In the genomic region with DNA sequence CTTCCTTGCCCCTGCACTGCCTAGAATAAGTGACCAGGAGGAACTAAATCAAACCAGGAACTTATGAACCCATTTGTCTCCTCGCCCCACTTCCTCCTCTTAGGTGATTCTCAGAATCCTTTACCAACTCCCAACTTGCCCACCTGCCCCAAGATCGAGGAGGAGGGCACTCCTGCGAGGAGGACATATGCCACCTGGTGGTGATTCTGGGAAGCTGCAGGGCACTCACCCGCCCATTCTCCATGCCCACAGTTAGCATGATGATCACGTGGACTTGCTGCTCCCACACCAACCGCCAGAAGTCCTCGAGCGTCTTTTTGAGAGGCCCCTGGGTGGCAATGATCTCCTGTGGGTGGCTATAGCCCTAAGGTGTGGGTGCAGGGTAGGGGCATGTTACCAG, we compare ENCODE assay signal across 8 mouse cellular contexts. TPM values are rescaled to one million over a fixed set of nuclear protein-coding genes. Genes with fewer than 3 reads are reported as not detected.
DNase-seq lines count a peak whose midpoint lies in the region; ATAC-seq and TF ChIP-seq lines count a peak whose summit lies in the region.

No protein-coding gene starts in this region.

- no peak overlapping the region for H3K27ac ChIP-seq in layer of hippocampus, adult 2 months
- no peak overlapping the region for H3K27ac ChIP-seq in hindbrain, embryonic 16.5 days (ENCODE audit: low read depth, low read length)

- H3K4me3 ChIP-seq in layer of hippocampus, adult 2 months: no peak overlapping the region
- no peak overlapping the region for H3K4me3 ChIP-seq in hindbrain, embryonic 16.5 days (ENCODE audit: low read length)

- ATAC-seq in hindbrain, embryonic 16.5 days: peak; percentile 10; the same call in 1 of the 2 replicates

- H3K9me3 ChIP-seq in hindbrain, embryonic 16.5 days (ENCODE audit: control insufficient read depth, low read length): no peaks in the 10 kb centered on the region

- H3K4me2 ChIP-seq in hindbrain, embryonic 16.5 days (ENCODE audit: low read length): no peak overlapping the region

- H3K9ac ChIP-seq in hindbrain, embryonic 16.5 days (ENCODE audit: low read depth, low read length): no peak overlapping the region

- no peaks in the 10 kb centered on the region for H3K27me3 ChIP-seq in hindbrain, embryonic 16.5 days (replicated peaks; ENCODE audit: control insufficient read depth, insufficient read depth, low read length)

- DNase-seq in layer of hippocampus, adult 2 months (ENCODE audit: low spot score in 2 of 2): peak; percentile 26 to 47
- no peak for DNase-seq in layer of hippocampus, postnatal 36 days
- peak; percentile 88 for DNase-seq in ES-CJ7 (ENCODE audit: low read depth, low spot score)
- DNase-seq in cerebellum, adult 8-10 months: peak; percentile 28
- peak; percentile 66 for DNase-seq in lung, postnatal 10 days
- DNase-seq in spleen, postnatal 36 days (ENCODE audit: low spot score in 2 of 2): peak; percentile 38 to 42
- DNase-seq in c-Kit-positive CD71-positive TER-119-positive erythroid progenitor cells, embryonic 14.5 days (ENCODE audit: low spot score): no peak

- peak; percentile 97 for TF ChIP-seq CTCF in layer of hippocampus, adult 2 months (conservative IDR thresholded peaks at IDR 0.05)

- no peaks in the 10 kb centered on the region for H3K4me1 ChIP-seq in hindbrain, embryonic 16.5 days (ENCODE audit: control insufficient read depth, insufficient read depth, low read depth, low read length)

- WGBS in hindbrain, embryonic 16.5 days: 12% methylated on average over 8 of the region's 8 CpGs

- no peaks in the 10 kb centered on the region for H3K36me3 ChIP-seq in hindbrain, embryonic 16.5 days (ENCODE audit: control insufficient read depth, insufficient read depth, low read length)

RNA-seq across cellular contexts. Expression of a gene that starts 7.6 kb away (rescaled TPM):
- 1 to 10 TPM; 2.4 TPM for total RNA-seq in layer of hippocampus, adult 2 months (2021)
- 1 to 10 TPM; 1.7 to 1.8 TPM for total RNA-seq in layer of hippocampus, postnatal 36 days (2021)
- polyA plus RNA-seq in hindbrain, embryonic 16.5 days (2015; fragmentation: Nextera tagmentation; extraction: Ambion mirVana): 1.4 and 1.7 TPM in 2 replicates

RNA-seq across cellular contexts. Expression of a gene that starts 19.8 kb away (rescaled TPM):
- total RNA-seq in layer of hippocampus, adult 2 months (2021): not detected
- total RNA-seq in layer of hippocampus, postnatal 36 days (2021): not detected
- polyA plus RNA-seq in hindbrain, embryonic 16.5 days (2015; fragmentation: Nextera tagmentation; extraction: Ambion mirVana): 0.24 and 0.30 TPM in 2 replicates

RNA-seq across cellular contexts. Expression of a gene that starts 34.0 kb away (rescaled TPM):
- total RNA-seq in layer of hippocampus, adult 2 months (2021): 100 to 1,000 TPM; 247 to 258 TPM
- 100 to 1,000 TPM; 251 to 253 TPM for total RNA-seq in layer of hippocampus, postnatal 36 days (2021)
- 329 and 392 TPM in 2 replicates for polyA plus RNA-seq in hindbrain, embryonic 16.5 days (2015; fragmentation: Nextera tagmentation; extraction: Ambion mirVana)

RNA-seq across cellular contexts. Expression of a gene that starts 54.8 kb away (rescaled TPM):
- total RNA-seq in layer of hippocampus, adult 2 months (2021): 100 to 1,000 TPM; 193 to 194 TPM
- 100 to 1,000 TPM; 188 to 199 TPM for total RNA-seq in layer of hippocampus, postnatal 36 days (2021)
- polyA plus RNA-seq in hindbrain, embryonic 16.5 days (2015; fragmentation: Nextera tagmentation; extraction: Ambion mirVana): 2.7 and 6.1 TPM in 2 replicates

Comparison
In these comparisons a context has a peak if more than half of its experiments do, and no peak if none do; other contexts are left out.
1. DNase-seq: peak in layer of hippocampus, adult 2 months (2 of 2), ES-CJ7 (single experiment), cerebellum, adult 8-10 months (single experiment), lung, postnatal 10 days (single experiment) and spleen, postnatal 36 days (2 of 2); none in layer of hippocampus, postnatal 36 days (0 of 2) and c-Kit-positive CD71-positive TER-119-positive erythroid progenitor cells, embryonic 14.5 days (single experiment).